Mouse (Mus musculus): ENCODE measurements around the gene Prkcb. TPM values are rescaled to one million over a fixed set of nuclear protein-coding genes. Genes with fewer than 3 reads are reported as not detected.

Prkcb gene
- polyA plus RNA-seq, 1 experiment: 0.83 TPM

DNA sequence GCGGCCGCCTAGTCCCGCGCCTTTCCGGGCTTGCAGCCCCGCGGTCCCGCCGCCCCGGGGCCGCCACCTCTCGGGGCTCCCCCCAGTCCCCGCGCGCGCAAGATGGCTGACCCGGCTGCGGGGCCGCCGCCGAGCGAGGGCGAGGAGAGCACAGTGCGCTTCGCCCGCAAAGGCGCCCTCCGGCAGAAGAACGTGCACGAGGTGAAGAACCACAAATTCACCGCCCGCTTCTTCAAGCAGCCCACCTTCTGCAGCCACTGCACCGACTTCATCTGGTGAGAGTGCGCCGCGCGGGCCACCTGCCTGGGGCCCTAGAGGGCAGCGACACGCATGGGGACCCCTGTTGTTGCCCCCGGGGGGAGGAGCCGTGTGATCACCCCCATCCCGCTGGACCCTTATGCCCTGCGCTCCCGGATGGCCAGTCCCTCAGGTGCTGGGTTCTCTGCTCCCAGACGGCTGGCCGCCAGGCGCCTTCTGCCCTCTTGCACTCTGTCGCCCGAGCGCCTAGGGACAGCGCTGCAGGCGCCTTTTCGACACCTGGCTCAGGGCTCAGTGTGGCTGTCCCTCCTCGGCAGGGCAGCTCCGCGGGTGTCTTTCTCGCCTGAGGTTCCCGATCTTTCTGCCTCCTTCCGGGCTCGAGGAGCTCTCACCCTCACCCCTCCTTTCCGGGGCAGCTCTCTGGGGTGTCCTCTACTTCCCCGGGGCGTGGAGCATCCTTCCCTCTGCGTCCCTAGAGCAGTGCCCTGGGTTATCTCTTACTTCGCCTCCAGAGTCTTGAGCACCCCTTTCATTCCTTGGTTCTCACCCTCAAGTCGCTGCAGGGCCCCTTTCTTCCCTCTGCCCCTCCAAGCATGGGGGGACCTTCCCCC lies 926 bp downstream of the Prkcb start:
- H3K36me3 ChIP-seq (replicated peaks; ENCODE audit: low read length): no peaks in the 10 kb centered on the region
- peaks cover 35% of the 10 kb centered on the region for H3K4me1 ChIP-seq
- peak overlapping the region; percentile 93 for H3K4me3 ChIP-seq (replicated peaks)
- H3K9me3 ChIP-seq: no peaks in the 10 kb centered on the region
- peaks cover 67% of the 10 kb centered on the region for H3K27me3 ChIP-seq (replicated peaks)
- TF ChIP-seq FLI1 (IDR thresholded peaks at IDR 0.05; ENCODE audit: low read length) (no peak), GATA1 (IDR thresholded peaks at IDR 0.05; ENCODE audit: borderline replicate concordance, low read length) (no peak)

DNA sequence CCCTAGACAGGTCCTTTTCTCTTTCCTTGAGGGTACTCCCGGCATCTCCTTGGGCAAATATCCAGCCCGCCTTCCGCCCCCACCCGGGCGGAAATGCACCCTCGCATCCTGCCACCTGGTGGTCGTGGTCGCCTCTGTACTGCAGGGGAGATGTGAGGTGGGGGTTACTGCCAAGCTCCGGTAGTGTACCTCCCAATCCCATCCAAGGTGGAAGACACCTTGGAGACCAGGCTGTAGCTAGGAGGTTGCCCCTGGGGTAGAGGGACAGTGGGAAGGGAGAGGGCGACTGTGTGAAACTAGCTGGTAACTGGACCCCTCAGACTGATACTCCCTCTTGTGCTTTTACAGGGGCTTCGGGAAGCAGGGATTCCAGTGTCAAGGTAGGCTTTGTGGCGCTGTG lies 1.6 kb downstream of the Prkcb start:
- Histone ChIP-seq H3K36me3 (replicated peaks; ENCODE audit: low read length) (no peaks in the 10 kb centered on the region), H3K27me3 (replicated peaks) (peaks cover 64% of the 10 kb centered on the region), H3K4me1 (peaks cover 35% of the 10 kb centered on the region), H3K4me3 (replicated peaks) (peak overlapping the region; percentile 93), H3K9me3 (no peaks in the 10 kb centered on the region)
- TF ChIP-seq FLI1 (IDR thresholded peaks at IDR 0.05; ENCODE audit: low read length) (no peak), GATA1 (IDR thresholded peaks at IDR 0.05; ENCODE audit: borderline replicate concordance, low read length) (no peak)

DNA sequence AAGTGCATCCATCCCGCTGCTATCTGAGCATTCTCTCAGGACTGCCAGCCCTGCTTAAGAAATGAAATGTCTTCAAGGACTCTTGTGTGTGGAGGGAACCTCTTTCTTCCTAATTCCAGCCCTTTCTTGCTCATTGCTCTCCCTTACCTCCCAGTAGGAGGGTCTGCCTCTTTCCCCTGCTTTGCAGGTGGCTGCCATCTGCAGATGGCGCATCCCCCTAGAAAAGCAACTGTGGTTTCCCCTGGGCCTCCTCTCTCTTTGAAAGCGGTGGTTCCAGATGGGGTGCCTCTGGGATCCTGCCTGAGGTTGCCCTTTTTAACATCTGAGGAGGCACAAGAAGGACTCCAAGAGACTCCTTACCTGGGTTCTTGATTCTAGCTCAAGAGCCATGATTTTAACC lies 2.2 kb downstream of the Prkcb start:
- Histone ChIP-seq H3K36me3 (replicated peaks; ENCODE audit: low read length) (no peaks in the 10 kb centered on the region), H3K4me1 (peaks cover 35% of the 10 kb centered on the region), H3K4me3 (replicated peaks) (no peak overlapping the region), H3K27me3 (replicated peaks) (peaks cover 59% of the 10 kb centered on the region), H3K9me3 (no peaks in the 10 kb centered on the region)
- no peak for TF ChIP-seq FLI1 (IDR thresholded peaks at IDR 0.05; ENCODE audit: low read length)
- no peak for TF ChIP-seq GATA1 (IDR thresholded peaks at IDR 0.05; ENCODE audit: borderline replicate concordance, low read length)

DNA sequence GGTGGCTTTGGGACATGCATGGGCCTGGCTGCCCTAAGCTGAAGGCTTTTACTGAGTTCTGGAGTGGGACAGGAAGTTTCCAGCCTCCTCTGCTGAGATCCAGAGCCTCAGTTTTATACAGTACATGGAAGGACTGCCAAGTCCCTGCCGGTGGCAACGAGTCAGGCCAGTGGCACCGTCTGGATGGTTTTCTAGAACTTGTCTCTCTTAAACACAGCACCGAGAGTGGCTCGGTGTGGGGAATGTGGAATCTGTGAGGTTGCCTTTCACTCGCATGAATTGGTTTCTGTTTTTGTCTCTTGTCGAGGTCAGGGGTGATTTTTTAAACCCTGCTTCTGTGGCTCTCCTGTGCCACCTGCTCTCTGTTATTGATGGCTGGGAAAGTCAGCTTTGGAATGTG lies 3.6 kb downstream of the Prkcb start:
- TF ChIP-seq FLI1 (IDR thresholded peaks at IDR 0.05; ENCODE audit: low read length) (no peak), GATA1 (IDR thresholded peaks at IDR 0.05; ENCODE audit: borderline replicate concordance, low read length) (no peak)
- Histone ChIP-seq H3K4me1 (peaks cover 43% of the 10 kb centered on the region), H3K27me3 (replicated peaks) (peaks cover 56% of the 10 kb centered on the region)

DNA sequence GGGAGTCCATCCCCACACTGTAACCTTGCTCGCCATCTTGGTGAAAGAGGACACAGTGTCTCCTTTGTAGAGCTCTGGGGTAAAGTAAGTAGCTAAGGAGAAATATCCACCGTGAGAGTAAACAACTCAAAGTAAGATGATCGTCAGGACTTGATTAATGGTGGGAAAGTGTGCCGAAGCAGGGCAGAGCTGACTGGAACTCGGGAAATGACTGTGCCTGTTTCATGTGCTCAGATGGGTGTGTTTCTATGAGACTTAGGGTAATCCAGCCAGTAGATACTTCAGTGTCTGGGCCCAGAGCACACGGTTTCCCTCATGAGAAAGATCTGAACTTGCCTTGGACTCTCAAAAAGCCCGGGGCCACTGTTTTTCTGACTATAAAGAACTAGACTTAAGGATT lies 5.6 kb downstream of the Prkcb start:
- TF ChIP-seq FLI1 (IDR thresholded peaks at IDR 0.05; ENCODE audit: low read length) (no peak), GATA1 (IDR thresholded peaks at IDR 0.05; ENCODE audit: borderline replicate concordance, low read length) (no peak)
- H3K36me3 ChIP-seq (replicated peaks; ENCODE audit: low read length): no peaks in the 10 kb centered on the region
- peaks cover 44% of the 10 kb centered on the region for H3K4me1 ChIP-seq
- H3K9me3 ChIP-seq: no peaks in the 10 kb centered on the region
- H3K27me3 ChIP-seq (replicated peaks): peaks cover 39% of the 10 kb centered on the region
- no peak overlapping the region for H3K4me3 ChIP-seq (replicated peaks)

More for the DNA sequence above, 3.6 kb downstream of the Prkcb start:
- H3K36me3 ChIP-seq (replicated peaks; ENCODE audit: low read length): no peaks in the 10 kb centered on the region
- no peaks in the 10 kb centered on the region for H3K9me3 ChIP-seq
- H3K4me3 ChIP-seq (replicated peaks): no peak overlapping the region

DNA sequence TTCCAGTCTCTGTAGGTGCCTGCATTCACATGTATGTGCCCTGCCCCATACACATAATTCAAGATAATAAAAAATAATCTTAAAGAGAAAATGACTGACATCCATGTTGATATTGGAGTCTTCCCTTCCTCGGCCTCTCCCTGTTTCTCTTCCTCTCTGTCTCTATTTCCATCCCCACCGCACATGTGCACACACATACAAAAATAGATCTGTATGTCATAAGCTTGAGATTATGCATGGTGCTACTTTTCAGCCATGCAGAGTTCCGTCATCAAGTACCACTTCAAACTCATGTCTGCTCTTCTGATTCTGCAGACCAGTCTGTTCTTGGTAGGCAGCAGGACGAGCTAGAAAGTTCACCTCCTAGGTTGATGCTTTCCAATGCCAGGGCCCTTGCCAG lies 6.8 kb downstream of the Prkcb start:
- Histone ChIP-seq H3K36me3 (replicated peaks; ENCODE audit: low read length) (no peaks in the 10 kb centered on the region), H3K4me1 (peaks cover 33% of the 10 kb centered on the region), H3K27me3 (replicated peaks) (peaks cover 26% of the 10 kb centered on the region), H3K4me3 (replicated peaks) (no peak overlapping the region), H3K9me3 (no peaks in the 10 kb centered on the region)
- TF ChIP-seq FLI1 (IDR thresholded peaks at IDR 0.05; ENCODE audit: low read length) (no peak), GATA1 (IDR thresholded peaks at IDR 0.05; ENCODE audit: borderline replicate concordance, low read length) (no peak)

DNA sequence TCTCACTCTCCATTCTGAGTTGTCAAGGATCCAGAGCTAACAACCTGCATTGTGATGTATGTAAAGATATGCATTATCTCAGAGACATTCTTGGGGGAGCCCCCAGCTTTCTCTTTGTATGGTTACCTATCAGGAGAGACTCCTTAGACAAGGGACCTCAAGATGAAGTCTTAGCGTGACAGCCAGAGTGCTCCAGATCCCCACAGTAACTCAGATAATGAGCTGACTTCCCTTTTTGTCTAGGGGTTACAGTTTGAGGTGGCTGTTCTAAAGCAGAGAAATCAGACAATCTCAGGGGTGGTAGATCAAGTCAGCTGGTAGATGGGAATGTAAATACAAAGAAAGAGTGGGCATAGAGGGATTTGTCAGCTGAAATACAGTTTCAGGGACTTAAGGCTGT lies 7.8 kb downstream of the Prkcb start:
- Histone ChIP-seq H3K9me3 (peaks cover 5% of the 10 kb centered on the region), H3K4me1 (peaks cover 37% of the 10 kb centered on the region), H3K36me3 (replicated peaks; ENCODE audit: low read length) (no peaks in the 10 kb centered on the region), H3K27me3 (replicated peaks) (peaks cover 19% of the 10 kb centered on the region), H3K4me3 (replicated peaks) (peak overlapping the region; percentile 57)
- TF ChIP-seq GATA1 (IDR thresholded peaks at IDR 0.05; ENCODE audit: borderline replicate concordance, low read length) (no peak), FLI1 (IDR thresholded peaks at IDR 0.05; ENCODE audit: low read length) (no peak)

DNA sequence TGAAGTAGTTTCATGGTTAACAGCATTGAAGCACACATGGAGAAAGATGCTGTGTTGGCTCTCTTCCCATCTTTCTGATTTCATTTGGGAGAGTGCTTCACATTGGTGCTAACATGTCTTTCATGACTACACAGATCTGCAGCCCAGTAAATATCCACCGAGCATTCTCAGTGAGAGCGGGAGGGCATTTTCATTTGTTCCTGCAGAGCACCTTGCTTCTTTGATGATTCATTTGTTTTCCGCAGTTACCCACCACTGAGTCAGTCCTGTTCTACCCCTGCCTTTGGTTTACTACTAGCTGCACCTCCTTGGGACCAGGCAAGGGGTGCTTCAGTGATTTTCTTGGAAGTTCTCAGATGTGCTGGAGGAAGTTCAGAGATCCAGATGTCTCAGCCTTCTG lies 8.3 kb downstream of the Prkcb start:
- peaks cover 15% of the 10 kb centered on the region for H3K27me3 ChIP-seq (replicated peaks)
- H3K36me3 ChIP-seq (replicated peaks; ENCODE audit: low read length): no peaks in the 10 kb centered on the region
- no peak overlapping the region for H3K4me3 ChIP-seq (replicated peaks)
- H3K9me3 ChIP-seq: peaks cover 5% of the 10 kb centered on the region
- no peak for TF ChIP-seq GATA1 (IDR thresholded peaks at IDR 0.05; ENCODE audit: borderline replicate concordance, low read length)
- TF ChIP-seq FLI1 (IDR thresholded peaks at IDR 0.05; ENCODE audit: low read length): no peak
- H3K4me1 ChIP-seq: peaks cover 37% of the 10 kb centered on the region

DNA sequence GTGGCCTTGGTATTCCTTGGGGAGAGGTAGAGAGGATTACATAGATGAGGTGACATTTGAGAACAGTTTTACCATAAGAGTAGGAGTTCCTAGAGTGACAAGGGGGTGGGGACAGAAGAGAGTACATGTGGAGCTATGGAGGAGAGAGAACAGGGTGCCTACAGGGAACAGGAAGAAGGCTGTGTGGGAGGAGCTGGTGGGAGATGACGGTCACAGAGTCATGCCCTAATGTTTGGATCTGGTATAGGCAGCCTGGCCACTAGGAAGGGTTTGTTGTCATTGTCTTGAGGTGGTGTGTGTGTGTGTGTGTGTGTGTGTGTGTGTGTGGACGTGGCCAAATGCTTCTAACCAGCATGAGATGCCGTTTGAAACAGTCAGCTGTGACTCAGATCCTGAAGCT lies 9.1 kb downstream of the Prkcb start:
- TF ChIP-seq GATA1 (IDR thresholded peaks at IDR 0.05; ENCODE audit: borderline replicate concordance, low read length) (no peak), FLI1 (IDR thresholded peaks at IDR 0.05; ENCODE audit: low read length) (no peak)
- H3K4me1 ChIP-seq: peaks cover 37% of the 10 kb centered on the region
- H3K4me3 ChIP-seq (replicated peaks): peak overlapping the region; percentile 79
- H3K27me3 ChIP-seq (replicated peaks): peaks cover 9% of the 10 kb centered on the region
- peaks cover 5% of the 10 kb centered on the region for H3K9me3 ChIP-seq
- no peaks in the 10 kb centered on the region for H3K36me3 ChIP-seq (replicated peaks; ENCODE audit: low read length)

DNA sequence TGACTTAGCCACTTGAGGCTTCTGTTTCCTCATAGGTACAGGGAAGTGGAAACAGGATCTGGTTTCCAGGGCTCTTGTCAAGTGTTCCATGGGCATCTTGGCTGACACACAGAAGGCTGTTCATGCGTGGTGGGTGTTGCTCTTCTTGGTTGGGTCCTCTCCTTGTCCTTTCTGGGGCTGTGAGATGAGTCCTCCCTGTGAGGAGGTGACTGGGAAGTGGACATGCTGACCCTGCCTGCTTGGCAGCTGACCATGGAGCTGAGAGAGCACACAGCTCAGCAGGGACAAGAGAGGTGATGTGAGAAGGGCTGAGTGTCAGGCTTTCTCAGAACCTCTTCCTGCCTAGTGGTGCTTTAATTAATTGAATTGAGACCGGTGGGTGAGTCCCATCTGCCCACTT lies 10.2 kb downstream of the Prkcb start:
- H3K36me3 ChIP-seq (replicated peaks; ENCODE audit: low read length): no peaks in the 10 kb centered on the region

More for the DNA sequence above, 10.2 kb downstream of the Prkcb start:
- TF ChIP-seq GATA1 (IDR thresholded peaks at IDR 0.05; ENCODE audit: borderline replicate concordance, low read length) (no peak), FLI1 (IDR thresholded peaks at IDR 0.05; ENCODE audit: low read length) (no peak)
- Histone ChIP-seq H3K9me3 (peaks cover 5% of the 10 kb centered on the region), H3K4me3 (replicated peaks) (no peak overlapping the region), H3K4me1 (peaks cover 37% of the 10 kb centered on the region), H3K27me3 (replicated peaks) (peaks cover 5% of the 10 kb centered on the region)

Data from megakaryocyte, embryonic 14.5 days (primary cell).